Mouse (Mus musculus) embryo, embryonic 9.5 days (tissue): ENCODE data around the gene Kmt2e.
"Not testable (repeated sequence)": the region's sequence is repeated elsewhere in the genome, so short reads cannot be mapped to it uniquely, and the experiment has no call there.

ENCODE experiments used
- DNase-seq: peaks from one replicate; pipeline ENCODE4 v3.0.0-alpha.2; 2017; ENCODE audit errors: extremely low spot score

Gene Kmt2e

GRCm38 (mm10) chr5:23432708-23433645 is 1.3 kb upstream of the Kmt2e start:
- peak; percentile 97 for DNase-seq

- DNase-seq, result peak; percentile 73
Observed at GRCm38 (mm10) chr5:23434598-23435481, 599 bp downstream of the Kmt2e start.

- DNase-seq, result peak; percentile 40
Observed at GRCm38 (mm10) chr5:23435482-23436125, 1.4 kb downstream of the Kmt2e start.

- no peak for DNase-seq
Observed at GRCm38 (mm10) chr5:23436735-23437134, 2.5 kb downstream of the Kmt2e start.

GRCm38 (mm10) chr5:23439857-23440256 is 5.6 kb downstream of the Kmt2e start:
- DNase-seq, result no peak

- no peak for DNase-seq
Observed at GRCm38 (mm10) chr5:23440572-23440971, 6.3 kb downstream of the Kmt2e start.

- DNase-seq, result no peak
Observed at GRCm38 (mm10) chr5:23441916-23442315, 7.7 kb downstream of the Kmt2e start.

- no peak for DNase-seq
Observed at GRCm38 (mm10) chr5:23444411-23444810, 10.2 kb downstream of the Kmt2e start.

- not testable (repeated sequence) for DNase-seq
Observed at GRCm38 (mm10) chr5:23453561-23453960, 19.3 kb downstream of the Kmt2e start.

- no peak for DNase-seq
Observed at GRCm38 (mm10) chr5:23461688-23462087, 27.4 kb downstream of the Kmt2e start.

GRCm38 (mm10) chr5:23464247-23464646 is 30.0 kb downstream of the Kmt2e start:
- no peak for DNase-seq

- no peak for DNase-seq
Observed at GRCm38 (mm10) chr5:23464743-23465142, 30.5 kb downstream of the Kmt2e start.

GRCm38 (mm10) chr5:23466546-23466945 is 32.3 kb downstream of the Kmt2e start:
- DNase-seq, result no peak

- no peak for DNase-seq
Observed at GRCm38 (mm10) chr5:23473098-23473873, 39.0 kb downstream of the Kmt2e start.

GRCm38 (mm10) chr5:23483811-23484210 is 49.6 kb downstream of the Kmt2e start:
- DNase-seq, result no peak

GRCm38 (mm10) chr5:23489231-23489630 is 55.0 kb downstream of the Kmt2e start:
- DNase-seq, result no peak

- DNase-seq, result peak; percentile 21
Observed at GRCm38 (mm10) chr5:23490797-23491196, 56.6 kb downstream of the Kmt2e start.

GRCm38 (mm10) chr5:23496396-23496795 is 62.2 kb downstream of the Kmt2e start:
- no peak for DNase-seq

GRCm38 (mm10) chr5:23496933-23497332 is 62.7 kb downstream of the Kmt2e start:
- DNase-seq, result no peak

- no peak for DNase-seq
Observed at GRCm38 (mm10) chr5:23497920-23498319, 63.7 kb downstream of the Kmt2e start.

GRCm38 (mm10) chr5:23499257-23499656 is 65.0 kb downstream of the Kmt2e start:
- DNase-seq, result no peak
